Mouse (Mus musculus) bone marrow, adult 2 months (tissue): ENCODE measurements around the gene Hras. TPM values are rescaled to one million over a fixed set of nuclear protein-coding genes. Genes with fewer than 3 reads are reported as not detected.

Experiments
- H3K27ac ChIP-seq: fragments of 200-500 bp; 2 replicates; pipeline ENCODE4 v1.5.1; 2012; ENCODE audit warnings: low read depth, mild to moderate bottlenecking, control low read depth, inconsistent platforms, low read length; ENCODE audit not compliant: control insufficient read depth, poor library complexity, insufficient read depth
- H3K4me1 ChIP-seq: fragments of 200-500 bp; 2 replicates; pipeline ENCODE4 v1.6.1; 2011; ENCODE audit warnings: low read length; ENCODE audit not compliant: control insufficient read depth, insufficient read depth
- H3K4me3 ChIP-seq: fragments of 200-500 bp; replicated peaks from 2 replicates; pipeline ENCODE3; 2011; ENCODE audit warnings: mild to moderate bottlenecking, low read depth, low read length, control low read depth; ENCODE audit not compliant: control insufficient read depth
- CTCF ChIP-seq: fragments of 200-500 bp; IDR thresholded peaks from 2 replicates; pipeline ENCODE4 v1.5.1; 2011; ENCODE audit warnings: low read length, control low read depth; ENCODE audit not compliant: control insufficient read depth, insufficient read depth
- POLR2A ChIP-seq: fragments of 200-500 bp; IDR thresholded peaks from 2 replicates; pipeline ENCODE4 v1.6.1; 2011; ENCODE audit warnings: low read depth, mild to moderate bottlenecking, control low read depth, low read length, borderline replicate concordance; ENCODE audit not compliant: control insufficient read depth
- WGBS: fragments of 180-500 bp; shearing (Covaris S2); methylation state at CpG from one replicate; pipeline ENCODE4 v1.1.7; 2018; 5-methylcytosine and 5-hydroxymethylcytosine counted together
- polyA plus RNA-seq: library from polyadenylated mRNA; stranded (reverse); fragments of >200 nt; gene quantifications from 2 replicates; pipeline ENCODE4 v1.2.4, GENCODE M21; 2011; ENCODE audit warnings: low replicate concordance; ENCODE audit not compliant: missing spikeins, insufficient read depth, insufficient read length

Hras gene
- polyA plus RNA-seq, 1 experiment = 168 TPM

- Histone ChIP-seq H3K4me1 (peaks cover 4% of the 10 kb centered on the region; the same call in 1 of the 2 replicates), H3K27ac (no peak overlapping the region)
Observed at GRCm38 (mm10) chr7:141222696-141223215, 29.0 kb upstream of the Hras start.

GRCm38 (mm10) chr7:141222126-141222467, 28.3 kb upstream of the Hras start:
- peak overlapping the region; percentile 26 for H3K27ac ChIP-seq
- H3K4me3 ChIP-seq = peak overlapping the region; percentile 43
- TF ChIP-seq POLR2A = no peak
- TF ChIP-seq CTCF = no peak
- WGBS = 10% methylated on average over 8 of the region's 8 CpGs
- H3K4me1 ChIP-seq = peaks cover 4% of the 10 kb centered on the region; the same call in 1 of the 2 replicates

More at GRCm38 (mm10) chr7:141222696-141223215, 29.0 kb upstream of the Hras start:
- no peak overlapping the region for H3K4me3 ChIP-seq
- no peak for TF ChIP-seq POLR2A
- WGBS = 90% methylated on average over 4 of the region's 4 CpGs

GRCm38 (mm10) chr7:141221249-141222125, 27.7 kb upstream of the Hras start:
- Histone ChIP-seq H3K4me3 (peak overlapping the region; percentile 48), H3K4me1 (peaks cover 4% of the 10 kb centered on the region; the same call in 1 of the 2 replicates), H3K27ac (peak overlapping the region; percentile 26)
- 19% methylated on average over 44 of the region's 44 CpGs for WGBS
- TF ChIP-seq CTCF (no peak), POLR2A (no peak; the same call in 1 of the 2 replicates)

- WGBS = 88% methylated on average over 1 of the region's 1 CpGs
- Histone ChIP-seq H3K4me1 (peaks cover 4% of the 10 kb centered on the region; the same call in 1 of the 2 replicates), H3K4me3 (no peak overlapping the region), H3K27ac (no peak overlapping the region)
- TF ChIP-seq CTCF (no peak), POLR2A (no peak)
Observed at GRCm38 (mm10) chr7:141220377-141220776, 26.6 kb upstream of the Hras start.

DNA sequence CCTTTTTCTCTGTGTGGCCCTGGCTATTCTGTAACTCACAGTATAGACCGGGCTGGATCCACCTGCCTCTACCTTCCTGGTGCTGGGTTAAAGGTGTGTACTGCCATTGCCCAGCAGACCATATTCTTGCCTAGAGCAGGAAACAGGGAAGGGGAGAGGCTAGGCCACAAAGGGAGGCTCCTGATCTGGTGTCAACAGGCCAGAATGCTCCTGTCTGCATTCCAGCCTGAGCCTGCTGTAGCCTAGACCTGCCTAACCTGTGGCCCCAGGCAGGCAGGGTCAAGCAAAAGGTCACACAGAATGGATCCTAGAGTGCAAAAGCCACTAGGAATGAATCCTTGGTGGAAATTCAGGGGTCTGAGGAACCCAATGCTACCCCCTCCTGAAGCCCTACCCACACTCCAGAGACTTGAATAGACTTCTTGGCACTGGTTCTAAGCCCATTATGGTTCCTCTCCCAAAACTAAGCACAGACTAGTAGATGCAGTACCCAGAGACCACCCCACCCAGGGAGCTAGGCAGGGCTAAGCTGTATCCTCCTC, 25.8 kb upstream of the Hras start:
- peaks cover 4% of the 10 kb centered on the region; the same call in 1 of the 2 replicates for H3K4me1 ChIP-seq
- TF ChIP-seq CTCF (no peak), POLR2A (no peak)
- 100% methylated on average over 1 of the region's 1 CpGs for WGBS
- no peak overlapping the region for H3K4me3 ChIP-seq
- H3K27ac ChIP-seq = no peak overlapping the region

DNA sequence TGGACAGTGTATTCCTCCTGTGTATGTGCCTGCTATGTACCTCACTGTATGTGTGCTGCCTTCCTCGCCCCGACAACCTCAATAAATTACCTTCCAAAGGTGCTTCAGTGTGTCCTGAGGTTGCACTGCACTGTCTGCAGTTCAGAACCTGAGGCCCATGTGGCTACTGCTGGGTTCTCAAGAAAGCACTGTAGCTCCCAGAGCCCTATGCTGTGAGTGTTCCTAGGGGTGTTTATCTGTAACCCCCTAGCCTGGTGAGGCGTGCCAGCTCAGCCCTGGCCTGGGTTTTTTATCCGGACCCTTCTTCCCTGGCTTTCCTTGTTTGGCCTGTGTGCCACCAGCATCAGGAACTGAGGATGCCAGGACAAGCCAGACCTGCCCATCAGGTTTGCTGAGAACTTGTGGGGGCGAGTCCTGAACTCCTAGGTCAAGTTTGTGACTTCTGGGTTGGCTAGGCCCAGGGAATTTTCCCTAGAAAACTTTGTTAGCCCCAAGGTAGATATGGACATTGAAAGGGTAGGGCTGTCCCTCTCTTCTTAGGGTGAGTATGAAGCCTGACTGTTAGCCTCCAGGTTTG, 24.8 kb upstream of the Hras start:
- WGBS = 90% methylated on average over 5 of the region's 5 CpGs
- no peak overlapping the region for H3K27ac ChIP-seq
- peaks cover 4% of the 10 kb centered on the region; the same call in 1 of the 2 replicates for H3K4me1 ChIP-seq
- H3K4me3 ChIP-seq = no peak overlapping the region
- TF ChIP-seq CTCF (no peak), POLR2A (no peak)

DNA sequence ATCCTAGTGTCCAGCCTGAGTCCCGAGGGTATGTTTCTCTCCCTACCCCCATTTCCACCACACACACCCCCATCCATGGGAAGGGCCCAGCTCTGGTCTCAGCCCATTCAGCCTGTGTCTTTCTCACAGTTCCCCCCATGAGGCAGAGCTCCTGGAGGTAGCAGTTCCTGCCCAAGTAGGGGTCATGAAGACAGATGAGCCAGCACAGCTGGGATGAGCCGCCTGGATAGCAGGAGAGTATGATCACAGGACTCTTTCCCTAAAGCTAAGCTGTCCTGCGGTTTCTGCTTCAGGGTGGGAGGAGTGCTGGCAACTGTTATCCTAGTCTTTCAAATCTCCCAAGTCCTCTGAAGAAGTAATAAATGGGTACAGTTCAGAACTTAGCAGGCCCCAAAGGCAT, 24.3 kb upstream of the Hras start:
- Histone ChIP-seq H3K4me1 (peaks cover 4% of the 10 kb centered on the region; the same call in 1 of the 2 replicates), H3K4me3 (no peak overlapping the region), H3K27ac (no peak overlapping the region)
- no peak for TF ChIP-seq CTCF
- no peak for TF ChIP-seq POLR2A
- WGBS = 87% methylated on average over 3 of the region's 3 CpGs

GRCm38 (mm10) chr7:141217343-141218013, 23.7 kb upstream of the Hras start:
- H3K4me3 ChIP-seq = no peak overlapping the region
- H3K27ac ChIP-seq = no peak overlapping the region
- whole genome bisulfite sequencing = 93% methylated on average over 17 of the region's 17 CpGs
- no peak for TF ChIP-seq CTCF
- TF ChIP-seq POLR2A = peak; percentile 23; the same call in 1 of the 2 replicates
- peaks cover 4% of the 10 kb centered on the region; the same call in 1 of the 2 replicates for H3K4me1 ChIP-seq
